Mouse (Mus musculus) heart, embryonic 13.5 days (tissue): Measurements from ENCODE around the gene Ctxn1. TPM values are rescaled to one million over a fixed set of nuclear protein-coding genes. Genes with fewer than 3 reads are reported as not detected.
A peak's percentile ranks its signal among the peaks of the same experiment; 100 is the strongest.
"Not testable (repeated sequence)": the region's sequence is repeated elsewhere in the genome, so short reads cannot be mapped to it uniquely, and the experiment has no call there.

Source experiments
- ATAC-seq: fragments of 200-750 bp; cut with Nextera tagmentation; 2 replicates; pipeline ENCODE4 v1.8.0; 2017; ENCODE audit warnings: moderate TSS enrichment; ENCODE audit not compliant: insufficient number of reproducible peaks, low FRiP score, low TSS enrichment; ENCODE audit errors: extremely low read depth
- H3K27ac ChIP-seq: fragments of 300-500 bp; sonication (generic); replicated peaks from 2 replicates; pipeline ENCODE4 v1.5.1; 2015; ENCODE audit warnings: moderate library complexity, mild to moderate bottlenecking, inconsistent platforms
- H3K27me3 ChIP-seq: fragments of 300-500 bp; sonication (generic); replicated peaks from 2 replicates; pipeline ENCODE4 v1.6.1; 2015; ENCODE audit warnings: mild to moderate bottlenecking, inconsistent platforms
- H3K36me3 ChIP-seq: fragments of 300-500 bp; sonication (generic); 2 replicates; pipeline ENCODE4 v1.6.1; 2015; ENCODE audit warnings: mild to moderate bottlenecking, inconsistent platforms
- H3K4me1 ChIP-seq: fragments of 300-500 bp; sonication (generic); 2 replicates; pipeline ENCODE4 v1.6.1; 2015; ENCODE audit warnings: inconsistent platforms
- H3K4me2 ChIP-seq: fragments of 300-500 bp; sonication (generic); 2 replicates; pipeline ENCODE4 v1.6.1; 2015; ENCODE audit warnings: inconsistent platforms, mild to moderate bottlenecking, moderate library complexity
- H3K4me3 ChIP-seq: fragments of 300-500 bp; sonication (generic); 2 replicates; pipeline ENCODE4 v1.5.1; 2015; ENCODE audit warnings: moderate library complexity, mild to moderate bottlenecking, inconsistent platforms
- H3K9ac ChIP-seq: fragments of 300-500 bp; sonication (generic); 2 replicates; pipeline ENCODE4 v1.6.1; 2015; ENCODE audit warnings: inconsistent platforms, mild to moderate bottlenecking, moderate library complexity
- H3K9me3 ChIP-seq: fragments of 300-500 bp; sonication (generic); 2 replicates; pipeline ENCODE4 v1.6.1; 2016; ENCODE audit warnings: inconsistent platforms
- WGBS: fragments of 180-500 bp; shearing (Covaris S2); methylation state at CpG from one replicate; pipeline ENCODE4 v1.1.7; 2015; ENCODE audit warnings: mixed read lengths; 5-methylcytosine and 5-hydroxymethylcytosine counted together
- polyA plus RNA-seq: library from polyadenylated mRNA; unstranded; fragments of >200 nt; fragmentation: Nextera tagmentation; extraction: Ambion mirVana; gene quantifications from 2 replicates; pipeline ENCODE4 v1.2.1, GENCODE M21; 2015

The Ctxn1 gene
- polyA plus RNA-seq, 1 experiment from 2014 or later: 35.1 TPM

DNA sequence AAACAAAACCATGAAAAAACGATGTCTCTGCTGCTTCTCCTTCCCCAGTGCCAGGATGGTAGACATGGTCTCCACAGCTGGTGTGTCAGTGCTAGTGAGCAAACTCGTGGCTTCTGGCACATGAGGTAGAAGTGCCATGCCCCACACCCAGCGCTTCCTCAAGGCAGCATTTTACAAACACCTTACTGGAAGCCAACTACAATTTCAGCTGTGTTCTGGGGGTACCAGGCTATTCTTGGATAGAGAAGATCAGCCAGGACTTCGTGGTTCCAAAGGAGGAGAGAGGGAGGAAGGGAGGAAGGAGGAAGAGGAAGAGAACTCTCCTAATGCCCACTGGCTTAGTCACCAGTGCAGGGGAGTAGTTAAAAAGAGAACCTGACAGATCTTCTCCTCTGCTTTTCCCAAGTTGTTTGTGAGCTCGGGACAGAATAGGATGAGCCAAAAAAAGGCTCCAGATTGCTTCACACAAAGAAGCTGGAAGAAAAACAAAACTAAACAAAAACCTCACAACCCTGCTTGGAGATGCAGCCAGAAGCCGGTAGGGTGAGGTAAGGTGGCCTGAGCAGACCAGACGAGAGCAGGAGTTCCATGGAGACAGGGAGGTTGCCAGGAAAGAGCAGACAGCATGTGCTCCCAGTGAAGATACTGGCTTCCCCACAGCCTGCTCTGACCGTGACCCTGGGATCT is 4.2 kb upstream of the Ctxn1 start:
- H3K4me2 ChIP-seq: no peak overlapping the region
- H3K9me3 ChIP-seq: no peaks in the 10 kb centered on the region
- no peak overlapping the region for H3K9ac ChIP-seq
- ATAC-seq: no peak
- no peak overlapping the region for H3K4me3 ChIP-seq
- H3K27me3 ChIP-seq: no peaks in the 10 kb centered on the region
- peaks cover 11% of the 10 kb centered on the region for H3K4me1 ChIP-seq
- 82% methylated on average over 8 of the region's 8 CpGs for WGBS
- H3K27ac ChIP-seq: no peak overlapping the region
- peaks cover 88% of the 10 kb centered on the region for H3K36me3 ChIP-seq

DNA sequence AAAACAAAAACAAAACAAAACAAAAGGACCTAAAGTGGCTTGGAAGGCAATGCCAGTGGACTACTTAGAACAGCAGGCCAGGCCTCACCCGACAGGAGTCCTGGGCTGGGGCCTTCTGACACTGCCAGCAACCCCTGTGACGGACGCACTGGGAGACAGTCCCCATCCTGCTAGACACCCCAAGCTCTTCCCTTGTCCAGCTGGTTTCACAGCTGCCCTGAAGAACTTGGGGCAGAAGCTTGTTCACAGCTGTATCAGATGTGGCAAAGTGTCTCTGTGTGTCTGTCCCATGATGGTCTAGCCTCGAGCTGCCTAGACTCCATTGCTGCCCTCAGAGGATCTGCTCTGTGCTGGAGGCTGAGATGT is 714 bp upstream of the Ctxn1 start:
- Histone ChIP-seq H3K27me3 (no peaks in the 10 kb centered on the region), H3K9ac (peak overlapping the region; percentile 72), H3K4me2 (peak overlapping the region; percentile 95; the same call in 1 of the 2 replicates), H3K4me3 (no peak overlapping the region; the same call in 1 of the 2 replicates), H3K4me1 (peaks cover 28% of the 10 kb centered on the region), H3K27ac (peak overlapping the region; percentile 53), H3K9me3 (no peaks in the 10 kb centered on the region), H3K36me3 (peaks cover 75% of the 10 kb centered on the region)
- no peak for ATAC-seq
- WGBS: 82% methylated on average over 4 of the region's 4 CpGs

DNA sequence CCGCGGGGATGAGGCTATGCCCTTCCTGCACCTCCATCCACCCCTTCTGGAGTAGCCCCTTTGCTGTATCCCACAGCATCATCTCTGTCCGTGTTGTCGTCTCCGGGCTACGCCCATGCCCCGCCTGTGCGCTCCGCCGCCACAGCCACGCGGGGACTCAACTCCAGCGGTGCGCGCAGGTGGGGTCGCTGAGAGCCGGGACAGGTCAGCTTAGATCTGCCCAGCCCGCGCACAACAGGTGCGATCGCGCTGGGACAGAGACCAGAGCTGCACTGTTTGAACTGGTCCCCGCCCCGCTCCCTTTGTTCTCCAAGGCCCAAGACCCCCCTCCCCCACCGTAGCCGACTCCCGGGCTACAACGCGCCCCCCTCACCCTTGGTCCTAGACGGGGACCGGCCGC is 396 bp downstream of the Ctxn1 start:
- Histone ChIP-seq H3K4me2 (peak overlapping the region; percentile 95), H3K9me3 (no peaks in the 10 kb centered on the region), H3K27ac (peak overlapping the region; percentile 67), H3K27me3 (no peaks in the 10 kb centered on the region), H3K4me1 (peaks cover 37% of the 10 kb centered on the region), H3K4me3 (peak overlapping the region; percentile 88), H3K9ac (peak overlapping the region; percentile 90), H3K36me3 (peaks cover 69% of the 10 kb centered on the region)
- ATAC-seq: peak; percentile 39
- WGBS: under 1% methylated on average over 32 of the region's 32 CpGs

DNA sequence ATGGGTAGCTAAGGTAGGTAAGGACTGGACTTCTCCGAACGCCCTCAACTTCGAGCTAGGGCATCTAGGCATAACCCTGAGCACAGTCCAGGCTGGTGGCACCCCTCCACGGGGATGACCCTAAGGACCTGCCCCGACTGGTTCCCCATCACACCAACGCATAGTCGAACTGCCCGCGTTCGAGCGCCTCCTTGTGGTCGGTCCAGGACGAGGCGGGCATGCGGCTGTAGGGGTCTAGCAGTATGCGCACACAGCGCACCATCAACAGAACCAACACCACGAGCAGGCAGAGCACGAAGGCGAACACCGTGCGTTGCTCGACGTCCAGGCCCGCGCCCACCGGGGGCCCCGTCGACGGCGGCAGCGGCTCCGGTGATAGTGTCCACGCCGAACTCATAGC is 841 bp downstream of the Ctxn1 start:
- Histone ChIP-seq H3K9ac (peak overlapping the region; percentile 90), H3K36me3 (peaks cover 65% of the 10 kb centered on the region), H3K4me1 (peaks cover 39% of the 10 kb centered on the region), H3K4me3 (peak overlapping the region; percentile 88), H3K4me2 (peak overlapping the region; percentile 95), H3K27me3 (no peaks in the 10 kb centered on the region), H3K27ac (peak overlapping the region; percentile 67), H3K9me3 (no peaks in the 10 kb centered on the region)
- WGBS: 3% methylated on average over 35 of the region's 35 CpGs
- peak; percentile 7; the same call in 1 of the 2 replicates for ATAC-seq

DNA sequence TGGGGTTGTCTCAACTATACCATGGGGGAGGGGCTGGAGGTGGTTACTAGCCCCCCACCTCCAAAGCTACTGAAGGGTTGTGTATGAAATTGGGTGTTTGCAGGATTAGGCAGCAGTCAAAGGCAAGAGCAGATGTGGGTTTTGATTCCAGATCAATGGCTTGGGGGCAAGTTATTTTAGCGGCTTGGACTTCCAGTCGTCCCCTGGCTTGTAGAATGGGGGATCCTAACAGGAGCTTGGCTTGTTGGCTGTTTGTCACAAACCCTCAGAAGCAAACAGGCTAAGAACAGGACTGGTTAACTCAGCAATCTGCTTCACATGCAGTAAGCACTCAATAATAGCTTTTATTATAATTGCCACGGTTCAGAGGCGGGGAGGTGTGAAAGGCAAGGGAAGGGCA is 1.7 kb downstream of the Ctxn1 start:
- no peak overlapping the region for H3K4me2 ChIP-seq
- no peaks in the 10 kb centered on the region for H3K27me3 ChIP-seq
- H3K9ac ChIP-seq: 0 out of 2 replicates have a peak overlapping the region, but pooled peaks have one; percentile 29
- 87% methylated on average over 4 of the region's 4 CpGs for WGBS
- H3K27ac ChIP-seq: no peak overlapping the region
- H3K36me3 ChIP-seq: peaks cover 56% of the 10 kb centered on the region
- ATAC-seq: no peak
- H3K9me3 ChIP-seq: no peaks in the 10 kb centered on the region
- peaks cover 42% of the 10 kb centered on the region for H3K4me1 ChIP-seq
- 0 out of 2 replicates have a peak overlapping the region, but pooled peaks have one; percentile 88 for H3K4me3 ChIP-seq

DNA sequence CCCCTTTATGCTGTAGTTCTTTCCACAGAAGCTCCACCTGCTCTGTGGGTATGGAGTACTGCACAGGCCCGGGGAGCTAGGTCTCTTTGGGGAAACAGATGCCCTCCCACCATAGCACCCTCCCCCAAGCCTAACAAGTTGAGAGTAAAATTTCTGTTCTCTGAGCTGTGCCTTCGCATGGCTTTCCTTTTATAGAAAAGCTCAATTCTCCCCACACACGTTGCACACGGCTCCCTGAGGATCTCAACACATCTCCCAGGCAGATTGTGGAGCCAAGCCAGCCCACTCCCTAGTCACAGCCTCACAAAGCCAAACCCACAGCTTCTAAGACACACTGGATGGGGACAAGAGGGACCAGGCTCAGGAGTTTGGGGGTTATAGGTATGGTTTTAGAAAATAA is 2.2 kb downstream of the Ctxn1 start:
- Histone ChIP-seq H3K4me2 (no peak overlapping the region), H3K4me3 (no peak overlapping the region), H3K9me3 (no peaks in the 10 kb centered on the region), H3K36me3 (peaks cover 52% of the 10 kb centered on the region), H3K27ac (no peak overlapping the region), H3K9ac (peak overlapping the region; percentile 29; the same call in 1 of the 2 replicates), H3K27me3 (no peaks in the 10 kb centered on the region), H3K4me1 (peaks cover 44% of the 10 kb centered on the region)
- no peak for ATAC-seq
- 44% methylated on average over 4 of the region's 4 CpGs for WGBS

DNA sequence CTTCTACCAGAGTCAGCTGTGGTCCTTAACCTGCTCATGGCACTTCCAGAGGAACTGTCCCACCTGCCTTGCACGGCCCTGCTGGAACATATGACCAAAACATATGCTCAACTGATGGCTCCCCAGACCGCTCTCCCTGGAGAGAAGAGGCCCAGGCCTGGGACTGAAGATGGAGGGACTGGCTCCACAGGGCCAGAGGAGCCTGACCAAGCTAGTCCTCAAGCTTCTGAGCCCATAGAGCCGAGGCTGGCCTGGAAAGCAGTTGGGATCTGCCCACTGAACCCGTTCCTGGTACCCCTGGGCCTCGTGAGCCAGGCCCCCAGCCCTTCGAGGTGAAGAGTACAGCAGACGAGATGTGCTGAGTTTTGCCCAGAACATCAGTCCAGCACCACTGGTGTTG is 3.6 kb downstream of the Ctxn1 start:
- not testable (repeated sequence) for ATAC-seq, H3K27ac ChIP-seq
- WGBS: 78% methylated on average over 7 of the region's 7 CpGs

DNA sequence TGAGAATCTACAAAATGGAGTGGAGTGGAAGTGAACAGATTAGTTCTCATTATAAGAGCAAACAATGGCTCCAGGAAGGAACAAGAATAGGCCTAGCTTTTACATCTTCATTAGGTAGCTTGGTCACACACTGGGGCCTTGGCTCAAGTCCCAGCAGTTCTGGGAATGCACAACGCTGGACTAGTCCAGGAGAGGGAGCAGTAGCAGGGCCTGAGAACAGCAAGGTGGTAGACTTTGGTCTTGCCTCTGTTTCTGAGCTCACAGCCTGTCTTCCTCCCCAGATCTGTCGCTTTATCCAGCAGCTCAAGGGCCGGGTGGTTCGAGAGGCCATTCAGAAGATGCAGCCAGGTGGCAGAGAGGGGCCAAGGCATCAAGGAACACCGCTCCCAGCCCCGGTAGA is 5.1 kb downstream of the Ctxn1 start:
- H3K27me3 ChIP-seq: no peaks in the 10 kb centered on the region
- WGBS: 65% methylated on average over 6 of the region's 6 CpGs
- no peak for ATAC-seq
- no peak overlapping the region; the same call in 1 of the 2 replicates for H3K27ac ChIP-seq
- no peaks in the 10 kb centered on the region for H3K9me3 ChIP-seq
- peaks cover 56% of the 10 kb centered on the region for H3K4me1 ChIP-seq
- H3K36me3 ChIP-seq: peaks cover 37% of the 10 kb centered on the region
- peak overlapping the region; percentile 97 for H3K9ac ChIP-seq
- H3K4me3 ChIP-seq: peak overlapping the region; percentile 95
- H3K4me2 ChIP-seq: peak overlapping the region; percentile 90

More for the DNA sequence above, 3.6 kb downstream of the Ctxn1 start:
- H3K4me2 ChIP-seq, H3K9ac ChIP-seq, H3K27me3 ChIP-seq, H3K4me3 ChIP-seq, H3K9me3 ChIP-seq: not testable (repeated sequence)
- H3K4me1 ChIP-seq: peaks cover 49% of the 10 kb centered on the region
- H3K36me3 ChIP-seq: peaks cover 37% of the 10 kb centered on the region

DNA sequence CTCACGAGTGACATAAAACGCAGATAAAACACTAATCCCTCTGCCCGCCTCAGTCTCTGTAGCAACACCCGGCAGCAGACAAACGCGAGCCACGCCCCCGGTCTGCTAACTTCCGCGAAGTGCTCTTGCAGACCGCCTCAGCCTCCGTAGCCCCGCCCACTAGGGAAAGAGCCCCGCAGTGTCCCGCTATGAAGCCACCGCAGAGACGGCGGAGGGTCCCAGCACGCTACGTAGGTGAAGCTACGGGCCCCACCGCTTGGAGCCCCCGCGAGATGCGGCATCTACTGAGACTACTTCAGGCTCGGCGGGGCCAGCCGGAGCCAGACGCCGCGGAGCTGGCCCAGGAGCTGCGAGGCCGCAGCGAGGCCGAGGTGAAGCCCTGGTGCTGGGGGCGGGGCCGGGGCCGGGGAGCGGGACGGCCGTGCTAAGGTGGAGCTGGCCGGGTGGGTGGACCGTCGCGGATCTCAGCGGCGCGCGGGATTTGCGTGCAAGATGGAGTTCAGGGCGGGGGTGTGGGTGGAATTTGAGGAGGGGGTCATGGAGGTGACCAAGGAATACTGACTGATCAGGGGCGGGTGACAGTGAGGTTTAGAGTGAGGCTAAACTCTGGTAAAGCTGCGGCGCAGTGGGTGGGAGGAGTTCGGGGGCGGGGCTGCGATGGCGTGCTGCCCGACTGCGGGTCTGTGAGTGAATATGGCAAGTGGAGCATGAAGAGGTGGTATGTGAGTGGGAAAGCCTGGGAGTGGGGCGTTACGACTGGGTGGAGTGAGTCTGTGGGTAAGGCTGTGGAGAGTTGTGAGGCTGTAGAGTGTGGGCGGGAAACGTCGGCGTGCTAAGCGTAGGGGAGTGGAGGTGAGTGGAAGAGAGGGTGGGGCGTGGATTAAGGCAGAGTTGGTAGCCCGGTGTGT is 5.9 kb downstream of the Ctxn1 start, which contains the start of gene Snapc2:
Gene Snapc2 (plus strand): TSS at position 147 of the 908 bp plus-strand sequence.
- Histone ChIP-seq H3K9me3 (no peaks in the 10 kb centered on the region), H3K27me3 (no peaks in the 10 kb centered on the region), H3K4me2 (peak within 1 kb of the TSS; percentile 90), H3K9ac (peak within 1 kb of the TSS; percentile 97), H3K4me3 (peak within 1 kb of the TSS; percentile 95), H3K36me3 (peaks cover 40% of the 10 kb centered on the region), H3K27ac (peak within 1 kb of the TSS; percentile 88), H3K4me1 (peaks cover 59% of the 10 kb centered on the region)
- 1% methylated on average over 69 of the region's 69 CpGs for WGBS
- ATAC-seq: peak; percentile 87

DNA sequence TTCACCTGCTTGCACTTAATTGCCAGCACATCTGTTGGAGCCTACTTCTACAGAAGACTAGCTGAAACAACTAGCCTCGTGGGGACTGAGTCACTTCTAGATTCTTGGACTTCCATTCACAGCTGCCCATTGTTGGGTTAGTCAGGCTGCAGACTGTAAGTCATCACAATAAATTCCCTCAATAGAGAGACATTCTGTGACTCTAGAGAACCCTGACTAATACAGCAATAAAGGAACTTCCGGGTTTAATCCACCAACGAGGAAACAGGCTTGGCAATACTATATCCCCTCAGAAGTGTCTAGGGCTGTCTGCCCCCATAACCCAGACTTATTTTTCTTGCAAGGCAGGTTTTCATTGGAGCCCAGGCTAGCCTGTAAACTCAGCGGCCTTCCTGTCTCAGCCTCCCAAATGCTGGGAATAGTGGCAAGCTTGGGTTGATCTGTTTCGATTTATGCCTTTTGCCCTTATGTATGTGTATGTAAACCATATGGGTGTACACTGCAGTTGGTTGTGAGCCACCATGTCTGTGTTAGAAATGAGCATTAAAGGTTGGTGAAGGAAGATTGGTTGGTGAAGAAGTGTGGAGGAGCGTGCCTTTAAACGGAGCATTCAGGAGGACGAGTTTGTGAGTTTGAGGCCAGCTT is 6.8 kb downstream of the Ctxn1 start:
- peaks cover 50% of the 10 kb centered on the region for H3K36me3 ChIP-seq
- peaks cover 50% of the 10 kb centered on the region for H3K4me1 ChIP-seq
- H3K9me3 ChIP-seq: no peaks in the 10 kb centered on the region
- ATAC-seq: no peak
- 39% methylated on average over 8 of the region's 8 CpGs for WGBS
- no peaks in the 10 kb centered on the region for H3K27me3 ChIP-seq
- peak overlapping the region; percentile 95 for H3K4me3 ChIP-seq
- peak overlapping the region; percentile 90 for H3K4me2 ChIP-seq
- peak overlapping the region; percentile 88 for H3K27ac ChIP-seq
- peak overlapping the region; percentile 97 for H3K9ac ChIP-seq
